Mouse (Mus musculus) thymus, adult 2 months (tissue): ENCODE data around the gene Myzap.

ENCODE experiments used
- CTCF ChIP-seq: fragments of 200-500 bp; IDR thresholded peaks from 2 replicates; pipeline ENCODE4 v1.5.1; 2012; ENCODE audit warnings: mild to moderate bottlenecking, control low read depth, low read length, moderate library complexity, borderline replicate concordance; ENCODE audit not compliant: control insufficient read depth, poor library complexity, insufficient read depth; ENCODE audit errors: extremely low read depth
- POLR2A ChIP-seq: fragments of 200-500 bp; IDR thresholded peaks from 2 replicates; pipeline ENCODE4 v1.6.1; 2012; ENCODE audit warnings: mild to moderate bottlenecking, low read length, control low read depth, moderate library complexity; ENCODE audit not compliant: control insufficient read depth, poor library complexity, insufficient read depth; ENCODE audit errors: extremely low read depth

DNA sequence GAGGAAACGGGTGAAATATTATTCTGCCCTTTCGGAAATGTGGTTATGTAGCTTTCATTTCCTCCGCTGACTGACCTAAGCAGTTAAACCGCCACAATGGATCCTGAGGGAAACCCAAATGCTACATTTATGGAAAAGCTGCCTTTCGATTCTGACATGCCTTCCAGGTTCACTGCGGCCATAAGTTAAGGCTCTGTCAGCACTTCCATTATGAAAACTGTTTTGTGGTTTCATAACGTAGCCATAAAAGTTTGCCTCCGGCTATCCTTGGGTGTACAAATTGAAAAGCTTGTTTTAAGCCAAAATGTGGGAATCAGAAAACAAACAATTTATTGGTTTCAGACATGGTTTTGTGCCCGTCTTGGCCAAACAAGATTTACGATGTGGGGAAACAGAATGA is 79.3 kb downstream of the Myzap start:
- TF ChIP-seq CTCF: no peak
- no peak for TF ChIP-seq POLR2A
